Mouse (Mus musculus): ENCODE measurements around the gene Arl4c. TPM values are rescaled to one million over a fixed set of nuclear protein-coding genes. Genes with fewer than 3 reads are reported as not detected.

Arl4c gene
- polyA plus RNA-seq, 1 experiment = not detected

DNA sequence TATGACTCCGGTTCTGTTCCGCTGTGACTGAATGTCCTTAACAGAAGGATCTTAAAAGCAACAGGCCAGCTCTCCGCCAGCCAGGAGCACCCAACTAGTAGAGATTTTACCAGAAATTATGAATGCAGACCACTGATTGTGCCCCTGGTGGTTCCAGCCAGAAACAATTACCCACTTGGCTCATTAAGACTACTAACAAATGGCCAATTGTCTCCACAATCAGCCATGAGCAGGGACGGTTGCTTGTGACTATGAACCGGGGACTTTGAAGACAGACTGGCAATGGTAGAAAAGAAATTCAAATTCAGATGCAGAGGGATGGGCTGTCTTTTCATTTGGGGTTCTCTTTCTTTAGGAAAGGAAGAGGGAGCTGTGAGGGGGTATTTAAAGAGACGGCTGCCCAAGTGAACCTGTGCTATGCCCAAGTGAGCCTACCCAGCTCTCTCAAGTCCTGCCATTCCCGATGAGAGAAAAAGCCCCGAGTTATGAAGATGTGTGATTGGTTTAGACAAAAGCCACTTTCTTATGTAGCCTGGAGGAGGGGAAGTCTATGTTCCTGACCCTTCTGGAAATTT, 78.4 kb downstream of the Arl4c start:
- TF ChIP-seq GATA1 (IDR thresholded peaks at IDR 0.05; ENCODE audit: low read length) = no peak

Other genes with a start within 250 kb of the Arl4c start
- not detected in 2 replicates for gene Glrp1, start 192.2 kb downstream of the Arl4c start, polyA plus RNA-seq (2012)

All from G1E-ER4 (cell line).